ENCODE assay signal across 28 mouse cellular contexts in genomic region chr2:153848389-153848788, GRCm38 (mm10). TPM values are rescaled to one million over a fixed set of nuclear protein-coding genes. Genes with fewer than 3 reads are reported as not detected.
DNase-seq lines count a peak whose midpoint lies in the region; ATAC-seq lines count a peak whose summit lies in the region.
"Had no signal": no experiment of that assay in that cellular context is flagged by ENCODE, and none has a peak within 500 bp of the region (broad histone marks: within the 10 kb centered on the region; RNA-seq: fewer than 3 reads in every experiment).

No protein-coding gene starts in this region.

- no peaks in the 10 kb centered on the region for H3K36me3 ChIP-seq in forebrain, embryonic 11.5 days (ENCODE audit: control insufficient read depth, insufficient read depth, low read length)
- no peaks in the 10 kb centered on the region for H3K36me3 ChIP-seq in forebrain, embryonic 14.5 days (ENCODE audit: control insufficient read depth, insufficient read depth, low read length)
- H3K36me3 ChIP-seq: embryonic facial prominence, embryonic 10.5 days; embryonic facial prominence, embryonic 12.5 days; forebrain, embryonic 10.5 days had no signal

- no peak overlapping the region for H3K9ac ChIP-seq in forebrain, embryonic 11.5 days (ENCODE audit: low read length)
- H3K9ac ChIP-seq in forebrain, embryonic 14.5 days (ENCODE audit: low read length), result no peak overlapping the region
- H3K9ac ChIP-seq: embryonic facial prominence, embryonic 12.5 days; forebrain, embryonic 13.5 days had no signal

- no peak overlapping the region for H3K4me2 ChIP-seq in forebrain, embryonic 11.5 days (ENCODE audit: low read depth, low read length, severe bottlenecking)
- H3K4me2 ChIP-seq in forebrain, embryonic 14.5 days (ENCODE audit: low read length), result no peak overlapping the region
- H3K4me2 ChIP-seq: embryonic facial prominence, embryonic 12.5 days; forebrain, embryonic 13.5 days had no signal

- no peaks in the 10 kb centered on the region for H3K9me3 ChIP-seq in forebrain, embryonic 11.5 days (ENCODE audit: control insufficient read depth, low read length)
- no peaks in the 10 kb centered on the region for H3K9me3 ChIP-seq in forebrain, embryonic 14.5 days (replicated peaks; ENCODE audit: control insufficient read depth, low read length)
- H3K9me3 ChIP-seq: embryonic facial prominence, embryonic 12.5 days; forebrain, embryonic 10.5 days; forebrain, embryonic 13.5 days had no signal

- peak; percentile 21 for DNase-seq in forebrain, embryonic 11.5 days (ENCODE audit: low spot score)
- no peak for DNase-seq in forebrain, embryonic 14.5 days (ENCODE audit: low spot score)
- DNase-seq in ES-CJ7 (ENCODE audit: low read depth, low spot score) (peak; percentile 51), ZHBTc4 (ENCODE audit: low read depth, low spot score) (peak; percentile 74)
- no peak for DNase-seq in lung, postnatal 4 days
- DNase-seq: adrenal gland, adult 2 months; adrenal gland, postnatal 10 days; adrenal gland, postnatal 25 days; B cell, adult 2 months; cerebellum, adult 11-12 months; cerebellum, adult 2 months; cerebellum, adult 9-10 months; cerebellum, postnatal 10 days; cerebellum, postnatal 25 days had no signal

- no peaks in the 10 kb centered on the region for H3K27me3 ChIP-seq in forebrain, embryonic 11.5 days (ENCODE audit: control insufficient read depth, insufficient read depth, low read length)
- no peaks in the 10 kb centered on the region for H3K27me3 ChIP-seq in forebrain, embryonic 14.5 days (replicated peaks; ENCODE audit: control insufficient read depth, insufficient read depth, low read length)
- H3K27me3 ChIP-seq: embryonic facial prominence, embryonic 12.5 days; forebrain, embryonic 13.5 days had no signal

- H3K27ac ChIP-seq in forebrain, embryonic 11.5 days (ENCODE audit: low read depth, low read length), result no peak overlapping the region
- no peak overlapping the region for H3K27ac ChIP-seq in forebrain, embryonic 14.5 days (ENCODE audit: low read depth, low read length)
- H3K27ac ChIP-seq: embryonic facial prominence, embryonic 10.5 days; embryonic facial prominence, embryonic 12.5 days; forebrain, embryonic 10.5 days; forebrain, embryonic 13.5 days had no signal

- no peak overlapping the region for H3K4me3 ChIP-seq in forebrain, embryonic 11.5 days (ENCODE audit: low read depth, low read length)
- no peak overlapping the region for H3K4me3 ChIP-seq in forebrain, embryonic 14.5 days (ENCODE audit: low read depth, low read length)
- H3K4me3 ChIP-seq: embryonic facial prominence, embryonic 10.5 days; embryonic facial prominence, embryonic 12.5 days; forebrain, embryonic 10.5 days; forebrain, embryonic 13.5 days had no signal

- no peak for ATAC-seq in forebrain, embryonic 11.5 days (replicated peaks; ENCODE audit: low FRiP score)
- ATAC-seq in forebrain, embryonic 14.5 days, result no peak
- ATAC-seq in erythroid progenitor cell, adult 5-6 weeks (replicated peaks; ENCODE audit: low FRiP score, poor library complexity, severe bottlenecking), result no peak
- ATAC-seq: CD4-positive, CD25-positive, alpha-beta regulatory T cell, adult 4 months; forebrain, embryonic 13.5 days; forebrain, embryonic 16.5 days had no signal

- no peaks in the 10 kb centered on the region for H3K4me1 ChIP-seq in forebrain, embryonic 11.5 days (replicated peaks; ENCODE audit: control insufficient read depth, insufficient read depth, low read length)
- no peaks in the 10 kb centered on the region for H3K4me1 ChIP-seq in forebrain, embryonic 14.5 days (ENCODE audit: control insufficient read depth, insufficient read depth, low read length)
- H3K4me1 ChIP-seq: embryonic facial prominence, embryonic 12.5 days; forebrain, embryonic 13.5 days had no signal

- WGBS in forebrain, embryonic 11.5 days, result 75% methylated on average over 3 of the region's 3 CpGs
- 65% methylated on average over 3 of the region's 3 CpGs for WGBS in forebrain, embryonic 14.5 days

RNA-seq across cellular contexts. Expression of gene Sun5, which starts 22.5 kb away (rescaled TPM):
- polyA plus RNA-seq in forebrain, embryonic 11.5 days (2014; fragmentation: Nextera tagmentation; extraction: Ambion mirVana), result not detected in 2 replicates
- polyA plus RNA-seq in forebrain, embryonic 14.5 days (2014; fragmentation: Nextera tagmentation; extraction: Ambion mirVana), result not detected in 2 replicates
- total RNA-seq in erythroid progenitor cell, adult 5-6 weeks (2015; ENCODE audit: low replicate concordance), result not detected in 2 replicates
- not detected in 2 replicates for total RNA-seq in erythroid progenitor cell, adult 5-6 weeks (2017; ENCODE audit: low replicate concordance)
- total RNA-seq: adrenal gland, adult 2 months; adrenal gland, postnatal 10 days; adrenal gland, postnatal 25 days; adrenal gland, postnatal 4 days; ES-E14; MEL had no signal
- polyA plus RNA-seq: adrenal gland, adult 2 months; CD4-positive, CD25-positive, alpha-beta regulatory T cell, adult 4 months; cerebellum, adult 2 months; cortical plate, adult 2 months; embryonic facial prominence, embryonic 10.5 days; embryonic facial prominence, embryonic 12.5 days; embryonic facial prominence, embryonic 14.5 days; forebrain, embryonic 10.5 days; forebrain, embryonic 13.5 days; forebrain, embryonic 16.5 days; frontal cortex, adult 2 months had no signal

RNA-seq across cellular contexts. Expression of gene Bpifb2, which starts 26.5 kb away (rescaled TPM):
- not detected in 2 replicates for polyA plus RNA-seq in forebrain, embryonic 11.5 days (2014; fragmentation: Nextera tagmentation; extraction: Ambion mirVana)
- not detected in 2 replicates for polyA plus RNA-seq in forebrain, embryonic 14.5 days (2014; fragmentation: Nextera tagmentation; extraction: Ambion mirVana)
- not detected in 2 replicates for total RNA-seq in erythroid progenitor cell, adult 5-6 weeks (2015; ENCODE audit: low replicate concordance)
- total RNA-seq in erythroid progenitor cell, adult 5-6 weeks (2017; ENCODE audit: low replicate concordance), result not detected in 2 replicates
- total RNA-seq: adrenal gland, postnatal 25 days; CH12.LX; ES-E14; MEL had no signal
- polyA plus RNA-seq: adrenal gland, adult 2 months; CD4-positive, CD25-positive, alpha-beta regulatory T cell, adult 4 months; cortical plate, adult 2 months; embryonic facial prominence, embryonic 10.5 days; embryonic facial prominence, embryonic 12.5 days; embryonic facial prominence, embryonic 14.5 days; forebrain, embryonic 10.5 days; forebrain, embryonic 13.5 days; forebrain, embryonic 16.5 days had no signal

RNA-seq across cellular contexts. Expression of gene Bpifb6, which starts 51.8 kb away (rescaled TPM):
- not detected in 2 replicates for polyA plus RNA-seq in forebrain, embryonic 11.5 days (2014; fragmentation: Nextera tagmentation; extraction: Ambion mirVana)
- not detected in 2 replicates for polyA plus RNA-seq in forebrain, embryonic 14.5 days (2014; fragmentation: Nextera tagmentation; extraction: Ambion mirVana)
- total RNA-seq in erythroid progenitor cell, adult 5-6 weeks (2015; ENCODE audit: low replicate concordance), result not detected in 2 replicates
- not detected in 2 replicates for total RNA-seq in erythroid progenitor cell, adult 5-6 weeks (2017; ENCODE audit: low replicate concordance)
- total RNA-seq: CH12.LX, ES-E14, MEL had no signal
- polyA plus RNA-seq: CD4-positive, CD25-positive, alpha-beta regulatory T cell, adult 4 months; cortical plate, adult 2 months; embryonic facial prominence, embryonic 10.5 days; embryonic facial prominence, embryonic 12.5 days; embryonic facial prominence, embryonic 14.5 days; forebrain, embryonic 10.5 days; forebrain, embryonic 13.5 days; forebrain, embryonic 16.5 days had no signal

Comparison
In these comparisons a context has a peak if more than half of its experiments do, and no peak if none do; other contexts are left out.
1. DNase-seq: peak in forebrain, embryonic 11.5 days (single experiment), ES-CJ7 (single experiment) and ZHBTc4 (single experiment); none in forebrain, embryonic 14.5 days (single experiment) and lung, postnatal 4 days (0 of 2).